Mouse (Mus musculus): ENCODE measurements around the gene Grb2.
"Not testable (repeated sequence)": the region's sequence is repeated elsewhere in the genome, so short reads cannot be mapped to it uniquely, and the experiment has no call there.

GRCm38 (mm10) chr11:115645498-115645897, 62.9 kb downstream of the Grb2 start:
- TF ChIP-seq CTCF (conservative IDR thresholded peaks at IDR 0.05; ENCODE audit: insufficient read depth, insufficient read length, low read depth, low read length); POLR2A (IDR thresholded peaks at IDR 0.05; ENCODE audit: low read depth, low read length): not testable (repeated sequence)
